Mouse (Mus musculus) hindbrain, embryonic 14.5 days (tissue): ENCODE results near the gene Ces2b. TPM values are rescaled to one million over a fixed set of nuclear protein-coding genes. Genes with fewer than 3 reads are reported as not detected.
"Not testable (repeated sequence)": the region's sequence is repeated elsewhere in the genome, so short reads cannot be mapped to it uniquely, and the experiment has no call there.

Source experiments
- ATAC-seq: fragments of 200-750 bp; cut with Nextera tagmentation; 2 replicates; pipeline ENCODE4 v1.8.0; 2017; ENCODE audit warnings: moderate number of reproducible peaks, mild to moderate bottlenecking, moderate TSS enrichment, moderate library complexity; ENCODE audit not compliant: low FRiP score
- DNase-seq: peaks from one replicate; pipeline ENCODE4 v3.0.0-alpha.2; 2015; ENCODE audit warnings: low spot score
- H3K27ac ChIP-seq: fragments of 300-500 bp; sonication (generic); 2 replicates; pipeline ENCODE4 v1.5.1; 2014; ENCODE audit warnings: mild to moderate bottlenecking, moderate library complexity
- H3K27me3 ChIP-seq: fragments of 300-500 bp; sonication (generic); 2 replicates; pipeline ENCODE4 v1.6.1; 2014; ENCODE audit warnings: mild to moderate bottlenecking, low read length, mixed read lengths; ENCODE audit not compliant: control insufficient read depth, insufficient read depth
- H3K36me3 ChIP-seq: fragments of 300-500 bp; sonication (generic); replicated peaks from 2 replicates; pipeline ENCODE4 v1.6.1; 2014; ENCODE audit not compliant: control insufficient read depth, insufficient read depth
- H3K4me1 ChIP-seq: fragments of 300-500 bp; sonication (generic); replicated peaks from 2 replicates; pipeline ENCODE4 v1.6.1; 2014; ENCODE audit warnings: antibody characterized with exemption, low read length, mixed read lengths; ENCODE audit not compliant: control insufficient read depth, insufficient read depth
- H3K4me2 ChIP-seq: fragments of 300-500 bp; sonication (generic); replicated peaks from 2 replicates; pipeline ENCODE4 v1.6.1; 2014; ENCODE audit warnings: mild to moderate bottlenecking, moderate library complexity
- H3K4me3 ChIP-seq: fragments of 300-500 bp; sonication (generic); replicated peaks from 2 replicates; pipeline ENCODE4 v1.5.1; 2014; ENCODE audit warnings: mild to moderate bottlenecking, low read length
- H3K9ac ChIP-seq: fragments of 300-500 bp; sonication (generic); 2 replicates; pipeline ENCODE4 v1.6.1; 2014
- H3K9me3 ChIP-seq: fragments of 300-500 bp; sonication (generic); 2 replicates; pipeline ENCODE4 v1.6.1; 2016; ENCODE audit warnings: low read length; ENCODE audit not compliant: control insufficient read depth
- WGBS: fragments of 180-500 bp; shearing (Covaris S2); extraction: QIAGEN DNeasy Blood & Tissue Kit; methylation state at CpG from one replicate; pipeline ENCODE4 v1.1.7; 2014; 5-methylcytosine and 5-hydroxymethylcytosine counted together
- polyA plus RNA-seq: library from polyadenylated mRNA; unstranded; fragments of >200 nt; fragmentation: Nextera tagmentation; extraction: Ambion mirVana; gene quantifications from 2 replicates; pipeline ENCODE4 v1.2.1, GENCODE M21; 2014

Ces2b gene
- polyA plus RNA-seq, 1 experiment from 2014 or later: 0.29 TPM

GRCm38 (mm10) chr8:104828221-104828620 is 3.2 kb upstream of the Ces2b start:
- no peaks in the 10 kb centered on the region for H3K9me3 ChIP-seq
- 83% methylated on average over 3 of the region's 3 CpGs for WGBS
- no peak overlapping the region for H3K4me2 ChIP-seq
- H3K4me3 ChIP-seq: no peak overlapping the region
- DNase-seq (no peak), ATAC-seq (no peak)
- no peaks in the 10 kb centered on the region for H3K27me3 ChIP-seq
- no peak overlapping the region for H3K9ac ChIP-seq
- no peak overlapping the region for H3K27ac ChIP-seq
- H3K36me3 ChIP-seq: no peaks in the 10 kb centered on the region
- no peaks in the 10 kb centered on the region for H3K4me1 ChIP-seq

- no peaks in the 10 kb centered on the region for H3K9me3 ChIP-seq
- no peak for ATAC-seq
- H3K27ac ChIP-seq: no peak overlapping the region
- H3K4me1 ChIP-seq: no peaks in the 10 kb centered on the region
- H3K9ac ChIP-seq: no peak overlapping the region
- no peak for DNase-seq
- H3K4me2 ChIP-seq: no peak overlapping the region
- no peaks in the 10 kb centered on the region for H3K27me3 ChIP-seq
- WGBS: 89% methylated on average over 3 of the region's 3 CpGs
- no peak overlapping the region for H3K4me3 ChIP-seq
- H3K36me3 ChIP-seq: no peaks in the 10 kb centered on the region
Observed at GRCm38 (mm10) chr8:104841360-104842078, 10.1 kb downstream of the Ces2b start.

GRCm38 (mm10) chr8:104846831-104847230 is 15.5 kb downstream of the Ces2b start, which contains the start of gene Ces2c:
TSS of gene Ces2c (plus strand) at chr8:104847068.
- Histone ChIP-seq H3K4me1 (no peaks in the 10 kb centered on the region), H3K27ac (no peak within 1 kb of the TSS), H3K27me3 (no peaks in the 10 kb centered on the region), H3K9me3 (no peaks in the 10 kb centered on the region), H3K36me3 (no peaks in the 10 kb centered on the region), H3K9ac (no peak within 1 kb of the TSS), H3K4me2 (no peak within 1 kb of the TSS), H3K4me3 (no peak within 1 kb of the TSS)
- WGBS: 85% methylated on average over 3 of the region's 3 CpGs
- ATAC-seq (no peak), DNase-seq (no peak)

- no peak overlapping the region for H3K27ac ChIP-seq
- no peaks in the 10 kb centered on the region for H3K36me3 ChIP-seq
- H3K4me3 ChIP-seq: no peak overlapping the region
- no peak for ATAC-seq
- H3K4me2 ChIP-seq: no peak overlapping the region
- no peaks in the 10 kb centered on the region for H3K4me1 ChIP-seq
- no peaks in the 10 kb centered on the region for H3K27me3 ChIP-seq
- no peaks in the 10 kb centered on the region for H3K9me3 ChIP-seq
- no peak overlapping the region for H3K9ac ChIP-seq
- DNase-seq: no peak
- 75% methylated on average over 4 of the region's 4 CpGs for WGBS
Observed at GRCm38 (mm10) chr8:104847741-104848462, 16.5 kb downstream of the Ces2b start.

GRCm38 (mm10) chr8:104866844-104867531 is 35.6 kb downstream of the Ces2b start:
- H3K4me2 ChIP-seq: not testable (repeated sequence)

GRCm38 (mm10) chr8:104868876-104869275 is 37.5 kb downstream of the Ces2b start:
- H3K27me3 ChIP-seq, H3K9ac ChIP-seq, H3K4me1 ChIP-seq, DNase-seq, ATAC-seq, H3K36me3 ChIP-seq, H3K9me3 ChIP-seq, H3K4me3 ChIP-seq, H3K27ac ChIP-seq, H3K4me2 ChIP-seq: not testable (repeated sequence)
- no CpG with 5 or more reads among the region's 2 CpGs for WGBS

More at GRCm38 (mm10) chr8:104866844-104867531, 35.6 kb downstream of the Ces2b start:
- WGBS: no CpG with 5 or more reads among the region's 4 CpGs
- not testable (repeated sequence) for H3K4me1 ChIP-seq, H3K36me3 ChIP-seq, H3K9me3 ChIP-seq, DNase-seq, H3K27me3 ChIP-seq, H3K4me3 ChIP-seq, ATAC-seq, H3K9ac ChIP-seq, H3K27ac ChIP-seq

- not testable (repeated sequence) for H3K36me3 ChIP-seq, H3K27me3 ChIP-seq, H3K9ac ChIP-seq, DNase-seq, H3K4me3 ChIP-seq, H3K9me3 ChIP-seq, H3K4me1 ChIP-seq, H3K27ac ChIP-seq, ATAC-seq, H3K4me2 ChIP-seq
- no CpG with 5 or more reads among the region's 4 CpGs for WGBS
Observed at GRCm38 (mm10) chr8:104886223-104886926, 55.0 kb downstream of the Ces2b start.
